Mouse (Mus musculus) forebrain, embryonic 12.5 days (tissue): ENCODE measurements around the gene Fam71f2. TPM values are rescaled to one million over a fixed set of nuclear protein-coding genes. Genes with fewer than 3 reads are reported as not detected.

Source experiments
- ATAC-seq: fragments of 200-750 bp; cut with Nextera tagmentation; 2 replicates; pipeline ENCODE4 v1.8.0; 2017; ENCODE audit warnings: moderate TSS enrichment; ENCODE audit not compliant: low FRiP score
- H3K27ac ChIP-seq: fragments of 300-500 bp; sonication (generic); 2 replicates; pipeline ENCODE4 v1.5.1; 2016; ENCODE audit warnings: mild to moderate bottlenecking
- H3K27me3 ChIP-seq: fragments of 300-500 bp; sonication (generic); 2 replicates; pipeline ENCODE4 v1.6.1; 2016; ENCODE audit warnings: mild to moderate bottlenecking
- H3K36me3 ChIP-seq: fragments of 300-500 bp; sonication (generic); replicated peaks from 2 replicates; pipeline ENCODE4 v1.6.1; 2016; ENCODE audit warnings: mild to moderate bottlenecking
- H3K4me1 ChIP-seq: fragments of 300-500 bp; sonication (generic); 2 replicates; pipeline ENCODE4 v1.6.1; 2016
- H3K4me2 ChIP-seq: fragments of 300-500 bp; sonication (generic); 2 replicates; pipeline ENCODE4 v1.6.1; 2016; ENCODE audit warnings: mild to moderate bottlenecking, moderate library complexity
- H3K4me3 ChIP-seq: fragments of 300-500 bp; sonication (generic); replicated peaks from 2 replicates; pipeline ENCODE4 v1.5.1; 2016; ENCODE audit warnings: mild to moderate bottlenecking
- H3K9ac ChIP-seq: fragments of 300-500 bp; sonication (generic); 2 replicates; pipeline ENCODE4 v1.6.1; 2016; ENCODE audit warnings: mild to moderate bottlenecking
- H3K9me3 ChIP-seq: fragments of 300-500 bp; sonication (generic); 2 replicates; pipeline ENCODE4 v1.6.1; 2016
- WGBS: fragments of 180-500 bp; shearing (Covaris S2); methylation state at CpG from one replicate; pipeline ENCODE4 v1.1.7; 2016; 5-methylcytosine and 5-hydroxymethylcytosine counted together
- polyA plus RNA-seq: library from polyadenylated mRNA; unstranded; fragments of >200 nt; fragmentation: Nextera tagmentation; extraction: Ambion mirVana; gene quantifications from 2 replicates; pipeline ENCODE4 v1.2.1, GENCODE M21; 2016

Gene Fam71f2
- polyA plus RNA-seq = 0.56 and 0.77 TPM in 2 replicates

DNA sequence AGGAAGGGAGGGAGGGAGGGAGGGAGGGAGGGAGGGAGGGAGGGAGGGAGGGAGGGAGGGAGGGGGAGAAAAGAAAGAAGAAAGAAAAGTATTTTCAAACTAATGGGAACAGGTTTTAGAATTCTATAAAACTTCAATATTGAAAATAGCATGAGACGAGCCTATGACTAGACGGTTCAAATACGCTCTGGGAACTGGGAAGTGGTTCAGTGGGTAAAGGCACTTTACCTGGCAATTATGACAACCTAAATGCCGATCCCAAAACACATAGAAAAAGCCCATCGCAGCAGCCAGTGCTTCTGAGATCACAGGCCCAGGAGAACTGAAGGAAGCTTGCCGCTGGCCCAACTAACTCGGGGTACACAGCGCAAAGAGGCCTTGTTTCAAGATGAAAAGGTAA is at the start of gene Fam71f2:
TSS of gene Fam71f2 (plus strand) at position 301 of the 400 bp plus-strand sequence.
- Histone ChIP-seq H3K4me2 (no peak within 1 kb of the TSS), H3K4me1 (no peaks in the 10 kb centered on the region), H3K9ac (no peak within 1 kb of the TSS), H3K36me3 (peaks cover 6% of the 10 kb centered on the region; the same call in 1 of the 2 replicates), H3K4me3 (no peak within 1 kb of the TSS), H3K27ac (no peak within 1 kb of the TSS), H3K27me3 (peaks cover 3% of the 10 kb centered on the region; the same call in 1 of the 2 replicates), H3K9me3 (no peaks in the 10 kb centered on the region)
- WGBS = 83% methylated on average over 8 of the region's 8 CpGs
- no peak for ATAC-seq

DNA sequence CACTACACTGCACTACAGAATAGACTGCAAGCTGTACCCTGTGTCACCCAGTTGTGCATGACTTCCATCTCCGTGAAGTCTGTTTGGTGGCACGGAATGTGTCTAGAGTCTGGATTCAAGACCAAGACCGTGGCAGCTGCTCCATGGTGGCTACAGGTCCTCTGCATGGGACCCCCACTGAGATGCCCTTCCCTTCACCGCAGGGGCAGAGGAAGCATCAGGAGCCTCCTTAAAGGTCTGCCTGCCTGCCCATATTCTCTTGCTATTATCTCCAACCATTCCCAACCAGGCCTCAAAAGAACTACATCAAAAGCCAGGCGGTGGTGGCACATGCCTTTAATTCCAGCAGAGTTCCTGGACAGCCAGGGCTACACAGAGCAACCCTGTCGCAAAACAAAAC is 49.0 kb upstream of the Fam71f2 start:
- Histone ChIP-seq H3K4me1 (no peaks in the 10 kb centered on the region), H3K27ac (no peak overlapping the region), H3K27me3 (peaks cover 9% of the 10 kb centered on the region; the same call in 1 of the 2 replicates), H3K4me2 (no peak overlapping the region), H3K4me3 (no peak overlapping the region), H3K9ac (no peak overlapping the region), H3K9me3 (no peaks in the 10 kb centered on the region), H3K36me3 (no peaks in the 10 kb centered on the region)
- 70% methylated on average over 6 of the region's 6 CpGs for WGBS
- ATAC-seq = no peak

- H3K9me3 ChIP-seq = no peaks in the 10 kb centered on the region
- no peak overlapping the region for H3K9ac ChIP-seq
- H3K27ac ChIP-seq = no peak overlapping the region
- ATAC-seq = no peak
- no peak overlapping the region for H3K4me3 ChIP-seq
- no peaks in the 10 kb centered on the region for H3K4me1 ChIP-seq
- 80% methylated on average over 3 of the region's 3 CpGs for WGBS
- H3K27me3 ChIP-seq = peaks cover 9% of the 10 kb centered on the region; the same call in 1 of the 2 replicates
- no peaks in the 10 kb centered on the region for H3K36me3 ChIP-seq
- no peak overlapping the region for H3K4me2 ChIP-seq
Observed at GRCm38 (mm10) chr6:29231799-29232198, 47.6 kb upstream of the Fam71f2 start.

DNA sequence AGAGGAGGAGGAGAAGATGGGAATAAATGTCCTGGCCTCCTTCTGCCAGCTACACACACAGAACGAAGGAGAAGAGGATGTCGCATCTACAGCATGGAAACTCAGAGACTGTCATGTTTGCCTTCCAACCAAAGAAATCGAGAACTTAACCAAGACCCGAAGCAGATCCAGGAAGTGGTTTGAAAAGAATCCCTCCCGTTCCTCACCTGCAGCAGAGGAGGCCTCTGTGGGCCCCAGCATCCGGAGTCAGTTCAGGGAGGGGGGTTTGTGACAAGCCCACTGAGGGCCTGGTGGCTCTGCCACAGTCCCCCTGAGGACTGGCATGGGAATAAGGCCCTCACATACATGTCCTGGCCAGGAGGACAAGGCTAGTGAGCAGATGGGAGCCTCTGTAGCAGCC is 47.1 kb upstream of the Fam71f2 start:
- H3K27ac ChIP-seq = no peak overlapping the region
- WGBS = 80% methylated on average over 6 of the region's 6 CpGs
- H3K9me3 ChIP-seq = no peaks in the 10 kb centered on the region
- no peak overlapping the region for H3K4me3 ChIP-seq
- no peaks in the 10 kb centered on the region for H3K36me3 ChIP-seq
- no peak overlapping the region for H3K9ac ChIP-seq
- H3K27me3 ChIP-seq = peaks cover 6% of the 10 kb centered on the region; the same call in 1 of the 2 replicates
- no peak for ATAC-seq
- no peak overlapping the region for H3K4me2 ChIP-seq
- H3K4me1 ChIP-seq = no peaks in the 10 kb centered on the region

- Histone ChIP-seq H3K4me3 (no peak overlapping the region), H3K36me3 (no peaks in the 10 kb centered on the region), H3K27me3 (peaks cover 6% of the 10 kb centered on the region; the same call in 1 of the 2 replicates), H3K9me3 (no peaks in the 10 kb centered on the region), H3K9ac (no peak overlapping the region), H3K4me1 (no peaks in the 10 kb centered on the region), H3K27ac (no peak overlapping the region), H3K4me2 (no peak overlapping the region)
- ATAC-seq = no peak
- 83% methylated on average over 3 of the region's 3 CpGs for WGBS
Observed at GRCm38 (mm10) chr6:29233710-29234109, 45.7 kb upstream of the Fam71f2 start.

DNA sequence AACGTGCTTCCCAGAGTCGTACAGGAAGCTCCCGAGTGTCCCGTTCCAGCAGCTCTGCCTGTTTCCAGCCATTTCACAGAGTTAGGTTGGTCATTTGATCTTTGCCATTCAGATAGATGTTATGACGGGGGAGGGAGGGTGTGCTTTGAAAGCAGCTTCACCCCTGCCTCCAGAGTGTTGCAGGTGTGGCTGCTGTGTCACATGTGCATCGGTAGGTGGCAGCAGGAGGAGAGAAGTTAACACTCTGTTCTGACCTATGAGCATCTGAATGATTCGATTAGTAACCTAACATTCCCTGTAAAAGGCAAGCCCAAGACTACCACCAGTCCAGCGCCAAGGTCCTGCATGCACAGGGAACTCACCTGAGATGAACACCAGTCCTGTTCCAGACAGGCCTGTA is 45.1 kb upstream of the Fam71f2 start:
- Histone ChIP-seq H3K36me3 (no peaks in the 10 kb centered on the region), H3K4me3 (no peak overlapping the region), H3K9me3 (no peaks in the 10 kb centered on the region), H3K9ac (no peak overlapping the region), H3K27me3 (peaks cover 6% of the 10 kb centered on the region; the same call in 1 of the 2 replicates), H3K4me2 (no peak overlapping the region), H3K4me1 (no peaks in the 10 kb centered on the region), H3K27ac (no peak overlapping the region)
- ATAC-seq = no peak
- WGBS = 49% methylated on average over 8 of the region's 8 CpGs

DNA sequence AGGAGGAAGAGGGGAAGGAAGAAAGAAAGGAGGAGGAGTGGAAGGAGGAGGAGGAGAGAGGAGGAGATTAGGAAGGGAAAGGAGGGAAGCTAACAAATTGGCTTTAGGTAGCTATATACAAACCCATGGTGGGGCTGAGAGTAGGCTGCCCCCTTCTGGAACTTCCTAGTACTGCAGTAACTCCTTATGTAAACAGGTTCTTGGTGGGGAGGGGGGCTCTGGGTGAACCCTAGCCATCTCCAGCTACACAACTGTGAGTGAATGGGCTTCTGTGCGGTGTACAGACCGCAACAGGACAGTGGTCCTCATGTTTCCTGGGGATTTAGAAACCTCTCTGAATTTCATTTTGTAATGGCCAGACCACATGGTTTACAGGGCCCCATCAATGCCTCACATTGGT is 38.6 kb upstream of the Fam71f2 start:
- 35% methylated on average over 2 of the region's 2 CpGs for WGBS
- ATAC-seq = no peak

DNA sequence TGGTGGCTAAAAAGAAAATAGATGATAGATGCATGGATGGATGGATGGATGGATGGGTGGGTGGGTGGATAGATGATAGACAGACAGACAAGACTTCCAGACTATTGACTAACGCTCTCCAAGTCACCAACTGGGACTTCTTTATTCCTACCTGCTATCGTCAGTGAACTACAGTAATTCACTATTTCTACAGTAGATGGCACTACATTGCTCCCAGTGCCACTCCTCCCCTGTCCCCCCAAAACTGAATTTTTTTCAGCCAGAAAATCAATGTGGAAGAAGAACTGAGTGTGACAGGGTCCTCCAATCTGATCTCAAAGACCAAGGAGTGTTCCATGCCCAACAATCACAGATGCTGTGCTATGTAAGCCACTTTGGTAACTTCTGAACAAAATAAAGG is 37.7 kb upstream of the Fam71f2 start:
- Histone ChIP-seq H3K4me2 (no peak overlapping the region), H3K27ac (no peak overlapping the region), H3K27me3 (no peaks in the 10 kb centered on the region), H3K4me1 (no peaks in the 10 kb centered on the region), H3K9ac (no peak overlapping the region), H3K9me3 (no peaks in the 10 kb centered on the region), H3K4me3 (no peak overlapping the region), H3K36me3 (no peaks in the 10 kb centered on the region)
- 57% methylated on average over 2 of the region's 2 CpGs for WGBS
- ATAC-seq = no peak

More for the DNA sequence above, 38.6 kb upstream of the Fam71f2 start:
- Histone ChIP-seq H3K9me3 (no peaks in the 10 kb centered on the region), H3K9ac (no peak overlapping the region), H3K4me1 (no peaks in the 10 kb centered on the region), H3K4me2 (no peak overlapping the region), H3K27me3 (no peaks in the 10 kb centered on the region), H3K4me3 (no peak overlapping the region), H3K36me3 (no peaks in the 10 kb centered on the region), H3K27ac (no peak overlapping the region)

GRCm38 (mm10) chr6:29242265-29242664 is 37.1 kb upstream of the Fam71f2 start:
- Histone ChIP-seq H3K4me3 (no peak overlapping the region), H3K36me3 (no peaks in the 10 kb centered on the region), H3K27ac (no peak overlapping the region), H3K9me3 (no peaks in the 10 kb centered on the region), H3K27me3 (no peaks in the 10 kb centered on the region), H3K4me1 (no peaks in the 10 kb centered on the region), H3K9ac (no peak overlapping the region), H3K4me2 (no peak overlapping the region)
- ATAC-seq = no peak
- WGBS = 58% methylated on average over 1 of the region's 1 CpGs

DNA sequence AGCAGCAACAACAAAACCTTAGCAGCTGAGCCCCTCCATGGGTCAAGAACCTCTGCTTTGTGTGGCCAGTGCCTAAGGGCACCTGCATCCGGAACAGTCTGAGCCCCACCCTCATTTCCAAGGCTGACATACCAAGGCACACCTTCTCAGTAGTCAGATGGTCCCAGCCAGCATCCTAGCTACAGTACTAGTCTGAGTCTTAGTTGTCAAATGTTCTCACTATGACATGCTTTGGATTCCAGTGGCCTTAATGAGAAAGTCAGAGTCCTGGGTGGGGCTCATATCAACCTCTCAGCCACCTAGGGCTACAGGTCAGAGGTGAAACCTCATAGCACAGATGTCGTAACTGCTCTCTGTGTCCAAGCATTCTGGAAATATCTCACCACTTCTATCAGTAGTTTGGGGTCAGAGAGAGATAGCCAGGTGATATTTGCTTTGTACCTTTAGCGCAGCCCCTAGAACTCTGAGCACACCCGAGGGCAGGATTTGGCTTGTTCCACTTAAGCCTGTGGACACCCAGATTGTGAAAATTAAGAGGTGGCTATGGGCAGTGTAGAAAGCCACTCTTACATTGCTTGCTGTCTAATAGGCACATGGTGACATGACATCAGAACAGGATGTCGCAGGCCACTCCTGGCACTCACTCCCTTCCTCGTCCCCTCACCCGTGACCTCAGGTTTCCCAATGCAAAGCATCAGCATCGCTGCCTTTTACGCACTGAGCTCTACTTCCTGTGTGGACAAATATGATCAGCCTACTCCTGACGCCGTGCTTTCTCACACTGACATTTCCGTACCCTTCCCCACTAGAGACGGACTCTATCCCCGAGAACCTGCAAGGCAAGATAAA is 33.9 kb upstream of the Fam71f2 start:
- H3K4me3 ChIP-seq = no peak overlapping the region
- ATAC-seq = no peak
- H3K27me3 ChIP-seq = no peaks in the 10 kb centered on the region
- H3K9ac ChIP-seq = no peak overlapping the region
- no peak overlapping the region for H3K27ac ChIP-seq
- H3K9me3 ChIP-seq = no peaks in the 10 kb centered on the region
- H3K4me1 ChIP-seq = no peaks in the 10 kb centered on the region
- H3K36me3 ChIP-seq = no peaks in the 10 kb centered on the region
- H3K4me2 ChIP-seq = no peak overlapping the region
- 81% methylated on average over 14 of the region's 14 CpGs for WGBS

DNA sequence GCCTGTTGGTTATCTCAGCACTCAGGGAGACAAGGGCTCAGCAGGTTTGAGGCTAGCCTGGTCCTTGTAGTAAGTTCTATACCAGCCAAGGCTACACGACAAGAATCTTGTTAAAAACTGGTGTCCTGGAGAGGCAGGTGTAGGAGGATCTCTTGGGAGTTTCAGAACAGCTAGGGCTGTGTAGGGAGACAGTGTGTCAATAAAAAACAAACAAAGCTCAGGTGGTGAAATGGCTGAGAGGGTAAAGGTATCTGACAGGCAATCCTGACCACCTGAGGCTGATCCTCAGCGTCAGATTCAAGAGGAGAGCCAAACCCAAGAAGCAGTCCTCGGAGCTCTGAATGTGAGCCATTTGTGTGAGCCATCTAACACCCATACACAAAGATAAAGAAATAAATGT is 33.2 kb upstream of the Fam71f2 start:
- Histone ChIP-seq H3K36me3 (no peaks in the 10 kb centered on the region), H3K9me3 (no peaks in the 10 kb centered on the region), H3K9ac (no peak overlapping the region), H3K4me2 (no peak overlapping the region), H3K4me3 (no peak overlapping the region), H3K27me3 (no peaks in the 10 kb centered on the region), H3K27ac (no peak overlapping the region), H3K4me1 (no peaks in the 10 kb centered on the region)
- WGBS = 88% methylated on average over 3 of the region's 3 CpGs
- ATAC-seq = no peak

DNA sequence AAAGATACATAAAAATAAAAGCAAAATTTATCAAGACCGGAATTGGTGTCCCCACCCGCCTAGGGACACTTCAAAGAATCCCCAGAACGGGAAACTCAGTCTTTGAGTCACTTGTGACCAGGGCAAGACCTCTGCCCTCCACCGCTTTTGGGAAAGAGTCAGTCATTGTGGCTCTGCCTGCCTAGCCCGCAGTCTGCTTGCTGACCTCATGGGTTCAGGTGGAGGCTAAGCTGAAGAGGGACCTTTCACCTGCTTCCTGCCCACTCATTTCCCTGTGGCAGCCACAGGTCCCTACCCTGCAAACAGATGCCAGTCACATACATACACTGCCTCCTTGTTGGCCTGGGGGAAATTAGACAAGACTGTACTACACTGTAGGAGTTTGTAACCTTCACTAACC is 32.8 kb upstream of the Fam71f2 start:
- no peaks in the 10 kb centered on the region for H3K4me1 ChIP-seq
- no peak overlapping the region for H3K27ac ChIP-seq
- 55% methylated on average over 5 of the region's 5 CpGs for WGBS
- no peaks in the 10 kb centered on the region for H3K27me3 ChIP-seq
- H3K9ac ChIP-seq = no peak overlapping the region
- no peak for ATAC-seq
- H3K9me3 ChIP-seq = no peaks in the 10 kb centered on the region
- H3K36me3 ChIP-seq = no peaks in the 10 kb centered on the region
- H3K4me3 ChIP-seq = no peak overlapping the region
- no peak overlapping the region for H3K4me2 ChIP-seq

- Histone ChIP-seq H3K27me3 (no peaks in the 10 kb centered on the region), H3K9me3 (no peaks in the 10 kb centered on the region), H3K4me2 (no peak overlapping the region), H3K36me3 (no peaks in the 10 kb centered on the region), H3K4me1 (no peaks in the 10 kb centered on the region), H3K9ac (no peak overlapping the region), H3K4me3 (no peak overlapping the region), H3K27ac (no peak overlapping the region)
- WGBS = 56% methylated on average over 4 of the region's 4 CpGs
- no peak for ATAC-seq
Observed at GRCm38 (mm10) chr6:29247072-29247471, 32.3 kb upstream of the Fam71f2 start.
